Mouse (Mus musculus) G1E (cell line): ENCODE data around the gene Plcxd1.
"Not testable (repeated sequence)": the region's sequence is repeated elsewhere in the genome, so short reads cannot be mapped to it uniquely, and the experiment has no call there.

Source experiments
- CTCF ChIP-seq: IDR thresholded peaks from 2 replicates; pipeline ENCODE4 v1.5.1; 2012; ENCODE audit warnings: low read depth, low read length, inconsistent platforms, mixed read lengths
- GATA1 ChIP-seq: IDR thresholded peaks from 2 replicates; pipeline ENCODE4 v1.6.1; 2012; ENCODE audit warnings: borderline replicate concordance, low read length, inconsistent platforms, mixed read lengths
- POLR2AphosphoS5 ChIP-seq: IDR thresholded peaks from 2 replicates; pipeline ENCODE4 v1.6.1; 2012; ENCODE audit warnings: low read depth, low read length, inconsistent platforms; ENCODE audit not compliant: insufficient replicate concordance
- TAL1 ChIP-seq: conservative IDR thresholded peaks from 2 replicates; pipeline ENCODE4 v1.6.1; 2012; ENCODE audit warnings: low read depth, low read length, inconsistent platforms, mixed read lengths

DNA sequence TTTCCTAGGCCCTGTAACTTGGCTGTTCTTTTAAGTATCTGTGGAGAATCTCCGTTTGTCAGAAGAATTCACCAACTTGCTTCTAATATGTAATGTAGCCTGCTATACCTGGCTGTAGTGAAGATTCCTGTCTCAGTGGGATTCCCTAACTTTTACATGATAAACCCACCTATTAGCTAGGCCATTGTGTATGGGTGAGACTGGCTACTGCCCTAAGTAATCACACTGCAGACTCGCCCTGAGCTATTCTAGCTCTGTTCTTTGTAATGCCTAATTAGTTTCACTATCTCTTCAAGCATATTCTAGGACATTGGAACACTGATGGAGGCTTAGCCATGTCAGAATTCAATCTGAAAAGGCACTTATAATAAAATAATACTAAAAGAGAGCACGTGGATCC, 22.6 kb downstream of the Plcxd1 start:
- TF ChIP-seq CTCF, GATA1, POLR2AphosphoS5, TAL1: not testable (repeated sequence)
